Mouse (Mus musculus): ENCODE measurements around the gene Nol12. TPM values are rescaled to one million over a fixed set of nuclear protein-coding genes. Genes with fewer than 3 reads are reported as not detected.
A peak's percentile ranks its signal among the peaks of the same experiment; 100 is the strongest.

Gene Nol12
- polyA plus RNA-seq, 1 experiment from 2014 or later = 46.0 TPM

- Histone ChIP-seq H3K4me1 (replicated peaks; ENCODE audit: control insufficient read depth, insufficient read depth, low read length) (peaks cover 19% of the 10 kb centered on the region), H3K27ac (ENCODE audit: low read depth) (peak overlapping the region; percentile 94), H3K27me3 (replicated peaks; ENCODE audit: control insufficient read depth, insufficient read depth, low read length) (no peaks in the 10 kb centered on the region), H3K4me2 (ENCODE audit: low read length) (no peak overlapping the region), H3K4me3 (ENCODE audit: low read depth, low read length) (no peak overlapping the region), H3K36me3 (ENCODE audit: control insufficient read depth, insufficient read depth, low read length) (peaks cover 11% of the 10 kb centered on the region), H3K9ac (ENCODE audit: low read length) (no peak overlapping the region; the same call in 1 of the 2 replicates), H3K9me3 (ENCODE audit: control insufficient read depth, low read length) (no peaks in the 10 kb centered on the region)
- DNase-seq (ENCODE audit: low spot score) (no peak), ATAC-seq (replicated peaks; ENCODE audit: low FRiP score, low TSS enrichment, low read depth) (no peak)
- WGBS = 39% methylated on average over 8 of the region's 8 CpGs
Measured at GRCm38 (mm10) chr15:78925129-78925528, 9.6 kb upstream of the Nol12 start.

GRCm38 (mm10) chr15:78926021-78926919, 8.5 kb upstream of the Nol12 start, which contains the start of gene Lgals1:
Gene Lgals1, plus strand, starts transcription at chr15:78926725.
- Histone ChIP-seq H3K36me3 (ENCODE audit: control insufficient read depth, insufficient read depth, low read length) (peaks cover 16% of the 10 kb centered on the region), H3K4me2 (ENCODE audit: low read length) (peak within 1 kb of the TSS; percentile 92), H3K9ac (ENCODE audit: low read length) (peak within 1 kb of the TSS; percentile 61), H3K27me3 (replicated peaks; ENCODE audit: control insufficient read depth, insufficient read depth, low read length) (no peaks in the 10 kb centered on the region), H3K4me3 (ENCODE audit: low read depth, low read length) (peak within 1 kb of the TSS; percentile 64), H3K4me1 (replicated peaks; ENCODE audit: control insufficient read depth, insufficient read depth, low read length) (peaks cover 20% of the 10 kb centered on the region), H3K27ac (ENCODE audit: low read depth) (peak within 1 kb of the TSS; percentile 94), H3K9me3 (ENCODE audit: control insufficient read depth, low read length) (no peaks in the 10 kb centered on the region)
- 4% methylated on average over 20 of the region's 20 CpGs for WGBS
- DNase-seq (ENCODE audit: low spot score) (peak; percentile 92), ATAC-seq (replicated peaks; ENCODE audit: low FRiP score, low TSS enrichment, low read depth) (peak; percentile 71)

GRCm38 (mm10) chr15:78927021-78927787, 7.5 kb upstream of the Nol12 start:
- Histone ChIP-seq H3K4me1 (replicated peaks; ENCODE audit: control insufficient read depth, insufficient read depth, low read length) (peaks cover 23% of the 10 kb centered on the region), H3K4me3 (ENCODE audit: low read depth, low read length) (peak overlapping the region; percentile 64), H3K4me2 (ENCODE audit: low read length) (peak overlapping the region; percentile 92), H3K9me3 (ENCODE audit: control insufficient read depth, low read length) (no peaks in the 10 kb centered on the region), H3K36me3 (ENCODE audit: control insufficient read depth, insufficient read depth, low read length) (peaks cover 16% of the 10 kb centered on the region), H3K27ac (ENCODE audit: low read depth) (peak overlapping the region; percentile 94), H3K27me3 (replicated peaks; ENCODE audit: control insufficient read depth, insufficient read depth, low read length) (no peaks in the 10 kb centered on the region), H3K9ac (ENCODE audit: low read length) (peak overlapping the region; percentile 61)
- DNase-seq (ENCODE audit: low spot score) (peak; percentile 64), ATAC-seq (replicated peaks; ENCODE audit: low FRiP score, low TSS enrichment, low read depth) (no peak)
- WGBS = 16% methylated on average over 15 of the region's 15 CpGs

- Histone ChIP-seq H3K9ac (ENCODE audit: low read length) (peak overlapping the region; percentile 61), H3K4me2 (ENCODE audit: low read length) (peak overlapping the region; percentile 92), H3K4me1 (replicated peaks; ENCODE audit: control insufficient read depth, insufficient read depth, low read length) (peaks cover 23% of the 10 kb centered on the region), H3K27me3 (replicated peaks; ENCODE audit: control insufficient read depth, insufficient read depth, low read length) (no peaks in the 10 kb centered on the region), H3K36me3 (ENCODE audit: control insufficient read depth, insufficient read depth, low read length) (peaks cover 16% of the 10 kb centered on the region), H3K4me3 (ENCODE audit: low read depth, low read length) (peak overlapping the region; percentile 64), H3K27ac (ENCODE audit: low read depth) (peak overlapping the region; percentile 94), H3K9me3 (ENCODE audit: control insufficient read depth, low read length) (no peaks in the 10 kb centered on the region)
- peak; percentile 59 for ATAC-seq (replicated peaks; ENCODE audit: low FRiP score, low TSS enrichment, low read depth)
- DNase-seq (ENCODE audit: low spot score) = peak; percentile 88
- WGBS = under 1% methylated on average over 35 of the region's 35 CpGs
Measured at GRCm38 (mm10) chr15:78927788-78928457, 6.8 kb upstream of the Nol12 start.

- H3K27me3 ChIP-seq (replicated peaks; ENCODE audit: control insufficient read depth, insufficient read depth, low read length) = no peaks in the 10 kb centered on the region
- WGBS = 44% methylated on average over 8 of the region's 8 CpGs
- H3K27ac ChIP-seq (ENCODE audit: low read depth) = peak overlapping the region; percentile 94; the same call in 1 of the 2 replicates
Measured at GRCm38 (mm10) chr15:78928539-78928938, 6.2 kb upstream of the Nol12 start.

GRCm38 (mm10) chr15:78930192-78930706, 4.5 kb upstream of the Nol12 start:
- Histone ChIP-seq H3K4me3 (ENCODE audit: low read depth, low read length) (no peak overlapping the region), H3K27me3 (replicated peaks; ENCODE audit: control insufficient read depth, insufficient read depth, low read length) (no peaks in the 10 kb centered on the region), H3K4me1 (replicated peaks; ENCODE audit: control insufficient read depth, insufficient read depth, low read length) (peaks cover 20% of the 10 kb centered on the region), H3K9ac (ENCODE audit: low read length) (no peak overlapping the region), H3K36me3 (ENCODE audit: control insufficient read depth, insufficient read depth, low read length) (peaks cover 16% of the 10 kb centered on the region), H3K4me2 (ENCODE audit: low read length) (no peak overlapping the region), H3K9me3 (ENCODE audit: control insufficient read depth, low read length) (no peaks in the 10 kb centered on the region), H3K27ac (ENCODE audit: low read depth) (no peak overlapping the region)
- DNase-seq (ENCODE audit: low spot score) = no peak
- 94% methylated on average over 6 of the region's 6 CpGs for WGBS
- ATAC-seq (replicated peaks; ENCODE audit: low FRiP score, low TSS enrichment, low read depth) = no peak

More at GRCm38 (mm10) chr15:78928539-78928938, 6.2 kb upstream of the Nol12 start:
- ATAC-seq (replicated peaks; ENCODE audit: low FRiP score, low TSS enrichment, low read depth) (peak; percentile 5; the same call in 1 of the 2 replicates), DNase-seq (ENCODE audit: low spot score) (no peak)
- Histone ChIP-seq H3K9me3 (ENCODE audit: control insufficient read depth, low read length) (no peaks in the 10 kb centered on the region), H3K36me3 (ENCODE audit: control insufficient read depth, insufficient read depth, low read length) (peaks cover 16% of the 10 kb centered on the region), H3K4me1 (replicated peaks; ENCODE audit: control insufficient read depth, insufficient read depth, low read length) (peaks cover 23% of the 10 kb centered on the region), H3K9ac (ENCODE audit: low read length) (peak overlapping the region; percentile 61; the same call in 1 of the 2 replicates), H3K4me3 (ENCODE audit: low read depth, low read length) (peak overlapping the region; percentile 64), H3K4me2 (ENCODE audit: low read length) (peak overlapping the region; percentile 92)

GRCm38 (mm10) chr15:78930801-78931426, 3.8 kb upstream of the Nol12 start:
- peaks cover 18% of the 10 kb centered on the region for H3K4me1 ChIP-seq (replicated peaks; ENCODE audit: control insufficient read depth, insufficient read depth, low read length)
- H3K4me3 ChIP-seq (ENCODE audit: low read depth, low read length) = no peak overlapping the region
- no peaks in the 10 kb centered on the region for H3K27me3 ChIP-seq (replicated peaks; ENCODE audit: control insufficient read depth, insufficient read depth, low read length)
- no peaks in the 10 kb centered on the region for H3K9me3 ChIP-seq (ENCODE audit: control insufficient read depth, low read length)
- no peak overlapping the region for H3K9ac ChIP-seq (ENCODE audit: low read length)
- DNase-seq (ENCODE audit: low spot score) (no peak), ATAC-seq (replicated peaks; ENCODE audit: low FRiP score, low TSS enrichment, low read depth) (no peak)
- H3K36me3 ChIP-seq (ENCODE audit: control insufficient read depth, insufficient read depth, low read length) = peaks cover 16% of the 10 kb centered on the region
- 87% methylated on average over 7 of the region's 7 CpGs for WGBS
- H3K4me2 ChIP-seq (ENCODE audit: low read length) = no peak overlapping the region
- H3K27ac ChIP-seq (ENCODE audit: low read depth) = no peak overlapping the region

Measured in intestine, embryonic 14.5 days (tissue).